Mouse (Mus musculus) MEL (cell line): ENCODE measurements around the gene Otop3. TPM values are rescaled to one million over a fixed set of nuclear protein-coding genes. Genes with fewer than 3 reads are reported as not detected.
A peak's percentile ranks its signal among the peaks of the same experiment; 100 is the strongest.

Source experiments
- DNase-seq: peaks from one replicate; pipeline ENCODE4 v3.0.0; 2011; ENCODE audit warnings: low read depth, low spot score
- H3K27ac ChIP-seq: 2 replicates; pipeline ENCODE4 v1.5.1; 2012; ENCODE audit warnings: low read depth, mild to moderate bottlenecking, control low read depth, low read length, moderate library complexity; ENCODE audit not compliant: control insufficient read depth
- H3K27me3 ChIP-seq, 2 experiments: fragments of 150-350 bp in 1 of 2; sonication (generic) in 1 of 2; 2 replicates each; pipeline ENCODE4 v1.6.1; 2012; ENCODE audit warnings: low read length in 2 of 2, mild to moderate bottlenecking in 2 of 2, improper control_type of control experiment in 1 of 2, moderate library complexity in 1 of 2; ENCODE audit not compliant: insufficient read depth in 2 of 2, control insufficient read depth in 1 of 2
- H3K36me3 ChIP-seq, 2 experiments: 2 replicates each; pipeline ENCODE4 v1.6.1; 2012 to 2014; ENCODE audit warnings: low read length in 2 of 2, improper control_type of control experiment in 1 of 2, inconsistent platforms in 1 of 2, mild to moderate bottlenecking in 1 of 2; ENCODE audit not compliant: insufficient read depth in 2 of 2, control insufficient read depth in 1 of 2
- H3K4me1 ChIP-seq, 2 experiments: fragments of 150-350 bp in 1 of 2; sonication (generic) in 1 of 2; 2 replicates each; pipeline ENCODE4 v1.6.1; 2012; ENCODE audit warnings: low read length in 2 of 2, improper control_type of control experiment in 1 of 2, mild to moderate bottlenecking in 1 of 2; ENCODE audit not compliant: insufficient read depth in 2 of 2, control insufficient read depth in 1 of 2
- H3K4me3 ChIP-seq, 2 experiments: fragments of 150-350 bp in 1 of 2; sonication (generic) in 1 of 2; 2 replicates each; pipeline ENCODE4 v1.5.1; 2012; ENCODE audit warnings: low read depth in 2 of 2, low read length in 2 of 2, mild to moderate bottlenecking in 2 of 2, moderate library complexity in 2 of 2, control low read depth in 1 of 2, improper control_type of control experiment in 1 of 2; ENCODE audit not compliant: control insufficient read depth in 1 of 2, insufficient read depth in 1 of 2
- H3K79me2 ChIP-seq: 2 replicates; pipeline ENCODE4 v1.6.1; 2012; ENCODE audit warnings: mild to moderate bottlenecking, low read length, moderate library complexity; ENCODE audit not compliant: control insufficient read depth, poor library complexity, insufficient read depth
- H3K9ac ChIP-seq: 2 replicates; pipeline ENCODE4 v1.6.1; 2012; ENCODE audit warnings: low read depth, mild to moderate bottlenecking, control low read depth, low read length, moderate library complexity; ENCODE audit not compliant: control insufficient read depth, poor library complexity, severe bottlenecking
- H3K9me3 ChIP-seq: fragments of 150-350 bp; sonication (generic); replicated peaks from 2 replicates; pipeline ENCODE4 v1.6.1; 2012; ENCODE audit warnings: mild to moderate bottlenecking, low read length, improper control_type of control experiment, moderate library complexity; ENCODE audit not compliant: insufficient read depth
- ELF1 ChIP-seq: IDR thresholded peaks from 2 replicates; pipeline ENCODE4 v1.6.1; 2014; ENCODE audit warnings: low read depth, mild to moderate bottlenecking, inconsistent platforms, low read length, improper control_type of control experiment, moderate library complexity
- ETS1 ChIP-seq: IDR thresholded peaks from 2 replicates; pipeline ENCODE4 v1.6.1; 2012; ENCODE audit warnings: low read depth, mild to moderate bottlenecking, inconsistent platforms, low read length, improper control_type of control experiment, moderate library complexity
- GATA1 ChIP-seq: IDR thresholded peaks from 2 replicates; pipeline ENCODE4 v1.6.1; 2011; ENCODE audit warnings: low read depth, low read length, improper control_type of control experiment
- MYB ChIP-seq: IDR thresholded peaks from 2 replicates; pipeline ENCODE4 v1.6.1; 2011; ENCODE audit warnings: mild to moderate bottlenecking, low read depth, low read length, improper control_type of control experiment
- MYC ChIP-seq: IDR thresholded peaks from 2 replicates; pipeline ENCODE4 v1.6.1; 2011; ENCODE audit warnings: low read depth, mild to moderate bottlenecking, low read length, improper control_type of control experiment, moderate library complexity
- NELFE ChIP-seq: IDR thresholded peaks from 2 replicates; pipeline ENCODE4 v1.6.1; 2011; ENCODE audit warnings: low read depth, low read length, improper control_type of control experiment
- SMC3 ChIP-seq: IDR thresholded peaks from 2 replicates; pipeline ENCODE4 v1.6.1; 2011; ENCODE audit warnings: low read depth, low read length, improper control_type of control experiment
- TAL1 ChIP-seq: IDR thresholded peaks from 2 replicates; pipeline ENCODE4 v1.6.1; 2012; ENCODE audit warnings: mild to moderate bottlenecking, inconsistent platforms, low read length, moderate library complexity, mixed read lengths
- ZC3H11A ChIP-seq: IDR thresholded peaks from 2 replicates; pipeline ENCODE4 v1.6.1; 2012; ENCODE audit warnings: low read depth, mild to moderate bottlenecking, inconsistent platforms, low read length, improper control_type of control experiment
- ZKSCAN1 ChIP-seq: IDR thresholded peaks from 2 replicates; pipeline ENCODE4 v1.6.1; 2012; ENCODE audit warnings: low read depth, mild to moderate bottlenecking, inconsistent platforms, low read length, improper control_type of control experiment, moderate library complexity
- ZMIZ1 ChIP-seq: IDR thresholded peaks from 2 replicates; pipeline ENCODE4 v1.6.1; 2012; ENCODE audit warnings: low read depth, mild to moderate bottlenecking, inconsistent platforms, low read length, improper control_type of control experiment, moderate library complexity
- polyA plus RNA-seq, 2 experiments: library from polyadenylated mRNA; stranded (reverse) in 1 of 2; unstranded in 1 of 2; fragments of >175 nt in 1 of 2; fragments of >200 nt in 1 of 2; gene quantifications; 2 replicates each; pipeline versions ENCODE4 v1.2.1 to v1.2.4; 2012; ENCODE audit warnings: low replicate concordance in 2 of 2, low read depth in 1 of 2; ENCODE audit not compliant: insufficient read length in 2 of 2, insufficient read depth in 1 of 2, missing spikeins in 1 of 2
- total RNA-seq: library from RNA; depleted of rRNA; stranded (reverse); fragments of 300-350 nt; gene quantifications from 2 replicates; pipeline ENCODE4 v1.2.3, GENCODE M21; 2012

Otop3 gene
- total and polyA plus RNA-seq, 3 experiments = not detected

DNA sequence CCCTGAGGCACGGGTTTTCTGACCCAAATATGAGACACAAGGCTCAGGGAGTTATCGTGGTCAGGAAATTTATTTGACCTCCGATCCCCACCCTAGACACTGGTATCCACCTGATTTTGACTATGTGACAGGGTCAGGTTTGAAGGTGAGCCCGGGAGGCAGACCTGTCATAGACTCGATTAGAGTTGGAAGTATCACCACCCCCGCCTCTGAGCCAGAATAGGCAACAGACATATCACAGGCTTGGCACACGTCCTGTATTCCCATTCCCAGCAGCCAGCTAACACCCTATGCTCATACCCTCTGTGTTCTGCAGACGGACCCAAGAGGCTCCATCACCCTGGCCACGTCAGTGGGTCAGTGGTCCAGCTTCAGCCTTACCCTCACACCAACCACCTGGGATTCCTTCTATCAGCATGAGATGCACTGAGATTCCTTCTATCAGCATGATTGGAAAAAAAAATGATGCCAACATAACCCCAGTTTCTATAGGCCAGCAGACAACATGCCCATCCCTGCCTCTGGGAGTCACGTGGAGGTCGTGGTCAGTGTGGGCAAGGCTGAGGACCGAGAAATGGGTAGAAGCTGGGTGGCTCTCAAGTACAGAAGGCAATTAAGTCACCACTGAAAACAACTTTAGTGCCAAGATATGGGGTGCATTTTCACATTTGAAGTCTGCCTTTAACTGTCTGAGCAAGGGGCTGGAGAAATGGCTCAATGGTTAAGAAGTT lies 40.3 kb downstream of the Otop3 start:
- TF ChIP-seq ZC3H11A = no peak
- TF ChIP-seq MYB = no peak
- no peak for TF ChIP-seq MYC
- Histone ChIP-seq H3K27me3 (peaks cover 3 to 7% of the 10 kb centered on the region in 2 experiments; a peak in 3 of 4 replicates), H3K36me3 (peaks cover 0 to 3% of the 10 kb centered on the region in 2 experiments; a peak in 1 of 4 replicates), H3K79me2 (no peaks in the 10 kb centered on the region), H3K9ac (no peak overlapping the region), H3K4me3 (no peak overlapping the region), H3K27ac (no peak overlapping the region), H3K9me3 (no peaks in the 10 kb centered on the region), H3K4me1 (peaks cover 5 to 6% of the 10 kb centered on the region in 2 experiments; a peak in 3 of 4 replicates)
- no peak for DNase-seq

DNA sequence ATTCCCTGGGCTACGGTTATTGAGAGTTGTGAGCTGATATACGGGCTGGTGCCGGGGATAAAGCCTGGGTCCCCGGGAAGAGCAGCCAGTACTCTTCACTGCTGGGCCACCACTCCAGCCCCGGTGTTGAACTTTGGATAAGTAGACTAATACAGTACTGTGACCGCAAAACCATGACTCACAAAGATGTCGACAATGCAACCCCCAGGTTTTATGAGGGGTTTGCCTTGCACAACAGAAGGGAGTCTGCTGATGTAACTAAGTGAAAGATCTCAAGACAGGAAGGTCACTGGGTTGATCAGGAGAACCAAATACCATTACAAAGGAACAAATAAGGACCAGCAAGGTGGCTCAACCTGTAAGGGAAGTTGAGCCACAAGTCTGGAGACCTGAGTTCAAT lies 42.2 kb downstream of the Otop3 start:
- peak overlapping the region; percentile 97 for H3K27ac ChIP-seq
- DNase-seq = peak; percentile 83
- H3K4me3 ChIP-seq = no peak overlapping the region
- H3K27me3 ChIP-seq = peaks cover 3 to 7% of the 10 kb centered on the region in 2 experiments; a peak in 3 of 4 replicates
- H3K4me1 ChIP-seq = peaks cover 6 to 10% of the 10 kb centered on the region in 2 experiments; a peak in 3 of 4 replicates
- H3K9me3 ChIP-seq = no peaks in the 10 kb centered on the region
- H3K36me3 ChIP-seq = peaks cover 0 to 3% of the 10 kb centered on the region in 2 experiments; a peak in 1 of 4 replicates
- H3K79me2 ChIP-seq = no peaks in the 10 kb centered on the region
- peak overlapping the region; percentile 55 for H3K9ac ChIP-seq
- TF ChIP-seq ZMIZ1 (no peak), ETS1 (peak; percentile 22; the same call in 1 of the 2 replicates), NELFE (no peak), GATA1 (no peak)

DNA sequence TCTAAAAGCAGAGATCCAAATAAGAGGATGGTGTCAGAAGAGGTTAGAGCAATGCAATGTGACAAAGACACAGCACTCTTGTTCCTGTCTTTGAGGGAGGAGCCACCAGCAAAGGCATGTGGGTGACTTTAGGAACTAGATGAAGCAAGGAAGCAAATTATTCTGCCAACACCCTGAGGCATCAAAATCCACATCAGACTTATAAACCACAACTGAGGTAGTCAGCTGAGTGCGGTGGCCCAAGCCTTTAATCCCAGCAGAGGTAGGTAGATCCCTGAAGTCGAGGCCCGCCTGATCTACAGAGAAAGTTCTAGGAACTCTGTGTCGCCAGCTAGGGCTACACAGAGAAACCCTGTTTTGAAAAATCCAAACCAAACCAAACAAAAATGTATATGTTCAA lies 42.7 kb downstream of the Otop3 start:
- Histone ChIP-seq H3K27ac (peak overlapping the region; percentile 97), H3K4me1 (peaks cover 6 to 10% of the 10 kb centered on the region in 2 experiments; a peak in 3 of 4 replicates), H3K36me3 (peaks cover 0 to 3% of the 10 kb centered on the region in 2 experiments; a peak in 1 of 4 replicates), H3K9me3 (no peaks in the 10 kb centered on the region), H3K79me2 (peaks cover 3% of the 10 kb centered on the region; the same call in 1 of the 2 replicates), H3K27me3 (peaks cover 3 to 7% of the 10 kb centered on the region in 2 experiments; a peak in 2 of 4 replicates), H3K9ac (peak overlapping the region; percentile 55), H3K4me3 (no peak overlapping the region)
- TF ChIP-seq SMC3 (no peak), TAL1 (no peak), ELF1 (no peak), MYB (no peak), ZMIZ1 (no peak), ZKSCAN1 (no peak)
- DNase-seq = no peak
